Mouse (Mus musculus) stomach, postnatal 0 days (tissue): ENCODE data around the gene Nhsl2.

ENCODE experiments used
- CTCF ChIP-seq: IDR thresholded peaks from 2 replicates; pipeline ENCODE4 v1.5.1; 2016; ENCODE audit warnings: antibody characterized with exemption, low read depth, mild to moderate bottlenecking, moderate library complexity
- EP300 ChIP-seq: optimal IDR thresholded peaks from 2 replicates; pipeline ENCODE3; 2016; ENCODE audit warnings: antibody characterized with exemption

DNA sequence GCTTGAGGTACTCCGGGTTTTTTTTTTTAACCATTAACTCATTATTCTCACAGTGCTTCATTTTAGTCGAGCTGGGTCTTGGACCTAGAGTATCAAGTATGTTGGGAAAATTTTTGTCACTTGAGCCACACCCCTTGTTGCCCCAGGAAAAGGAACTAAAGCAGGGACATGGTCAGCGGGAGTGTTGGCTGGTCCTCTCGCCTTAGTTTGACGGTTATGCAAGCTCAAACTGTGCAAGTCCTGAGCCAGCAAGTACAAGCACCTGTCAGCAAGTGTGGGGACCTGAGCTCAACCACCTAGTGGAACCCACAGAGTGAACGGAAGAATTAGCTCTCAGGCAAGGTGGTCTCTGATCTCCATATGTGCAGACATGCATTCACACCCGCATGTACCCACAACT is 252.7 kb downstream of the Nhsl2 start:
- TF ChIP-seq CTCF (no peak), EP300 (no peak)
